Mouse (Mus musculus) hindbrain, embryonic 13.5 days (tissue): Measurements from ENCODE around the gene Gcnt4. TPM values are rescaled to one million over a fixed set of nuclear protein-coding genes. Genes with fewer than 3 reads are reported as not detected.

Experiments
- polyA plus RNA-seq: library from polyadenylated mRNA; unstranded; fragments of >200 nt; fragmentation: Nextera tagmentation; extraction: Ambion mirVana; gene quantifications from 2 replicates; pipeline ENCODE4 v1.2.1, GENCODE M21; 2015

Gene Gcnt4
- polyA plus RNA-seq, 1 experiment from 2014 or later, result 0.09 TPM

Other genes with a start within 250 kb of the Gcnt4 start
- not detected in 2 replicates for gene Ankrd31, start 176.4 kb upstream of the Gcnt4 start, polyA plus RNA-seq
- not detected in 2 replicates for gene 1700029F12Rik, start 109.7 kb downstream of the Gcnt4 start, polyA plus RNA-seq
- gene Fam169a, start 142.6 kb downstream of the Gcnt4 start, polyA plus RNA-seq, result 21.8 and 23.4 TPM in 2 replicates
- gene Gm6169, start 174.5 kb downstream of the Gcnt4 start, polyA plus RNA-seq, result 0.86 and 1.8 TPM in 2 replicates
- 35.3 and 39.5 TPM in 2 replicates for gene Gfm2, start 213.2 kb downstream of the Gcnt4 start, polyA plus RNA-seq
- gene Nsa2, start 213.2 kb downstream of the Gcnt4 start, polyA plus RNA-seq, result 45.8 and 49.2 TPM in 2 replicates